Mouse (Mus musculus) C2C12 (cell line): Measurements from ENCODE around the gene Usp2.

ENCODE experiments used
- CTCF ChIP-seq: IDR thresholded peaks from one replicate; pipeline ENCODE4 v1.5.1; 2011; ENCODE audit not compliant: control insufficient read depth, insufficient read depth, insufficient read length
- FOSL1 ChIP-seq: IDR thresholded peaks from one replicate; pipeline ENCODE4 v1.8.0; 2011; ENCODE audit warnings: mild to moderate bottlenecking, low read length; ENCODE audit not compliant: poor library complexity, insufficient read depth, severe bottlenecking
- MAX ChIP-seq: IDR thresholded peaks from one replicate; pipeline ENCODE4 v1.6.1; 2011; ENCODE audit warnings: mild to moderate bottlenecking, control low read depth
- MYOD1 ChIP-seq: IDR thresholded peaks from one replicate; pipeline ENCODE4 v1.6.1; 2011; ENCODE audit warnings: low read depth; ENCODE audit not compliant: control insufficient read depth, insufficient read length
- MYOG ChIP-seq: IDR thresholded peaks from one replicate; pipeline ENCODE4 v1.6.1; 2011; ENCODE audit not compliant: control insufficient read depth, insufficient read length; ENCODE audit errors: extremely low read depth

- TF ChIP-seq CTCF = no peak
- TF ChIP-seq MYOG = no peak
- no peak for TF ChIP-seq MAX
- TF ChIP-seq MYOD1 = no peak
- TF ChIP-seq FOSL1 = no peak
These were observed 16.7 kb downstream of the Usp2 start for GRCm38 (mm10) chr9:44083392-44084121.
